Mouse (Mus musculus): ENCODE measurements around the gene Bglap3. TPM values are rescaled to one million over a fixed set of nuclear protein-coding genes. Genes with fewer than 3 reads are reported as not detected.

Bglap3 gene
- total RNA-seq, 2 experiments from 2014 or later, result 0.76 TPM; not detected in 1

GRCm38 (mm10) chr3:88335436-88336053 is 37.0 kb downstream of the Bglap3 start:
- DNase-seq, result peak; percentile 35 to 55

GRCm38 (mm10) chr3:88334902-88335435 is 37.6 kb downstream of the Bglap3 start:
- DNase-seq, result no peak

DNA sequence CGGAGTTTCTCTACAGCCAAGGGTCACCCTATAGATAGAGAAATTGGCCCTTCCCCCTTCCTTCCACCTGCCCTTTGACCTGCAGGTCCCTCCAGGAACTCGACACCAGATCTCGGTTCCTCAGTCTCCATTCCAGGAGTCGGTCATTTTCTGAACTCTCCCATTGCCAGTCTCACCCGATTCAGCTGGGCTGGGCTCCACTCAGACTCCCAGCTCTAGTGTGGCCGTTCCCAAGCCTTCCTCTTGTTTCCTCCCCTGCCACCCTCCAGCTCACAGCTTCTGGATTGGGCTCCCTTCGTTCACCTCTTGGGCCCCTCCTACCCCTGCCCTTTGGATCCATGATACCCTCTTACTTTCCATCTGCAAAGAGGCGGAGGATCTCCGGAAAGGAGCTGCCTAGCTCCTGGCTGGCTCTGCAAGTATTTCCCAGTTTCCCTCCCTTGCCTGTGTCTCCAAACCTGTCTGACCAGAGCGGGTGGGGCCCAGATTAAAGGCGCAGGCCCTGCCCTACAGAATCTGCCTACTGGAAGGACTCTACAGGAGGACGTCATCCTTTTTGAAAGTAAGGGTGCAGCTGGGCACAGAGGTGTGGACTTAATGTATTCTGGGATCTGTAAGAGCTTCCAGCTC is 38.4 kb downstream of the Bglap3 start:
- no peak for DNase-seq

GRCm38 (mm10) chr3:88331282-88331681 is 41.3 kb downstream of the Bglap3 start:
- peak; percentile 57 to 77 for DNase-seq

DNA sequence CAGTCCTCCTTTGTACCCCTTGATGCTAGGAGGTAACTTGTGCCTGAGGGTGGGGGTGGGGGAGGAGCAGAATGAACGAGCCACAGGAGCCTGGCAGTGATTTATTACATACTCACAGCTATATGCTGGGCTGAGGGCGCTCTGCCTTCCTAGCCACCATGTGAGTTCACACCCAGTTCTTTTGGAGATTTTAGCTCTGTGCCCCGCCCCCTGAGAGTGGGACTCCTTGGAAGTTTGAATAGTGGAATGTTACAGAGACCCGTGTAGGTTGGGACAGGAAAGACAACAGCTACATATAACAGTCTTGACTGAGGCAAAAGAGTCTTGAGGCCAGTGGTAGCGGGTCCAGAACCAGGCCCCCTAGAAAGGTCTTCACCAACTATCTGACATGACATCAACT is 43.6 kb downstream of the Bglap3 start:
- no peak for DNase-seq

DNA sequence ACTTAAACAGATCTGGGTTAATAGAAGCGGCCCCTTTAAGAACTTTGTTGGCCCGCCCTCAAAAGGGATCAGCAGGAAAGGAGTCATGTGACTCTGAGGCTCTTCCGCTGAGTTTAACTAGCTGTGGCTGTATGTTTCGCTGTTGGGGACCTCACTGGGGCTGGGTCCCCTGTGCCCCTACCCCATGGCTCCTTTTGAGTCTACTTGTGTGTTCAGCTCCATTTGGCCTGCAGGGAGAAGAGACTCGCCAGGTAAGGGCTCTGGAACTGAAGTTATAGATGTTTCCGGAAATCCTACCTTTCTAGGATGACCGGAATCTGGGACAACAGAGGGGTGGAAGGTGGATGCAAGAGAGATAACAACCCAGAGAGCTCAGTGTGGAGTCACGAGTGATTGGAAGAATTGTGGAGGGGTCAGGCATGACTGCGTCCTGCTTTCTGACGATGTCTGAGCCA is 47.6 kb downstream of the Bglap3 start, which contains the start of gene Glmp:
Glmp (plus strand) TSS at position 73 of the 455 bp plus-strand sequence.
- peak; percentile 62 to 74 for DNase-seq

Other genes with a start within 250 kb of the Bglap3 start
- 10 to 100 TPM; 85.1 to 99.4 TPM for gene Mef2d, start 230.4 kb downstream of the Bglap3 start, total RNA-seq (2021)
- gene Rhbg, start 118.0 kb downstream of the Bglap3 start, total RNA-seq (2021), result 1 to 10 TPM; 5.5 to 7.9 TPM
- gene Gm38392, start 85.5 kb downstream of the Bglap3 start, total RNA-seq (2021), result 1 to 10 TPM in 1 of 2 experiments, under 1 TPM in 1; 0.99 to 1.5 TPM
- 1 to 10 TPM; 6.9 to 8.0 TPM for gene Tsacc, start 75.7 kb downstream of the Bglap3 start, total RNA-seq (2021)
- gene Cct3, start 75.6 kb downstream of the Bglap3 start, total RNA-seq (2021), result 100 to 1,000 TPM; 301 to 387 TPM
- gene Glmp, start 47.7 kb downstream of the Bglap3 start, total RNA-seq (2021), result 100 to 1,000 TPM; 199 to 231 TPM
- 10 to 100 TPM in 1 of 2 experiments, 1 to 10 TPM in 1; 9.8 to 13.9 TPM for gene Tmem79, start 36.6 kb downstream of the Bglap3 start, total RNA-seq (2021)
- 10 to 100 TPM; 43.2 to 45.0 TPM for gene Smg5, start 36.5 kb downstream of the Bglap3 start, total RNA-seq (2021)
- 1 to 10 TPM in 1 of 2 experiments, under 1 TPM in 1; 0.96 to 1.5 TPM for gene Paqr6, start 8.2 kb downstream of the Bglap3 start, total RNA-seq (2021)
- gene Bglap2, start 6.0 kb upstream of the Bglap3 start, total RNA-seq (2021), result not detected
- 1 to 10 TPM in 1 of 2 experiments, under 1 TPM in 1; 0.99 to 1.9 TPM for gene Bglap, start 11.7 kb upstream of the Bglap3 start, total RNA-seq (2021)
- gene Pmf1, start 37.6 kb upstream of the Bglap3 start, total RNA-seq (2021), result 10 to 100 TPM; 29.4 to 43.1 TPM
- 10 to 100 TPM; 47.2 to 48.1 TPM for gene Slc25a44, start 52.4 kb upstream of the Bglap3 start, total RNA-seq (2021)
- 10 to 100 TPM in 1 of 2 experiments, 1 to 10 TPM in 1; 8.9 to 12.6 TPM for gene Sema4a, start 88.4 kb upstream of the Bglap3 start, total RNA-seq (2021)
- gene Lmna, start 137.2 kb upstream of the Bglap3 start, total RNA-seq (2021), result 100 to 1,000 TPM; 109 to 141 TPM
- gene Mex3a, start 159.7 kb upstream of the Bglap3 start, total RNA-seq (2021), result 1 to 10 TPM; 3.1 to 4.3 TPM
- gene Rab25, start 175.6 kb upstream of the Bglap3 start, total RNA-seq (2021), result not detected
- 100 to 1,000 TPM; 142 to 148 TPM for gene Lamtor2, start 180.3 kb upstream of the Bglap3 start, total RNA-seq (2021)
- 10 to 100 TPM; 73.3 to 74.2 TPM for gene Ubqln4, start 181.0 kb upstream of the Bglap3 start, total RNA-seq (2021)
- gene Ssr2, start 203.1 kb upstream of the Bglap3 start, total RNA-seq (2021), result 100 to 1,000 TPM; 207 to 252 TPM
- 10 to 100 TPM; 24.6 to 25.3 TPM for gene Arhgef2, start 233.2 kb upstream of the Bglap3 start, total RNA-seq (2021)